Mouse (Mus musculus) heart, postnatal 0 days (tissue): ENCODE data around the gene Tbc1d2b. TPM values are rescaled to one million over a fixed set of nuclear protein-coding genes. Genes with fewer than 3 reads are reported as not detected.

Experiments used
- ATAC-seq: fragments of 200-750 bp; cut with Nextera tagmentation; 2 replicates; pipeline ENCODE4 v1.8.0; 2017; ENCODE audit warnings: low read depth, moderate number of reproducible peaks, moderate library complexity; ENCODE audit not compliant: insufficient read depth
- DNase-seq: peaks from one replicate; pipeline ENCODE4 v3.0.0-alpha.2; 2016; ENCODE audit warnings: low spot score
- H3K27ac ChIP-seq: fragments of 300-500 bp; sonication (generic); 2 replicates; pipeline ENCODE4 v1.5.1; 2014; ENCODE audit warnings: low read depth, mild to moderate bottlenecking
- H3K27me3 ChIP-seq: fragments of 300-500 bp; sonication (generic); 2 replicates; pipeline ENCODE4 v1.6.1; 2014; ENCODE audit warnings: low read length, mixed read lengths; ENCODE audit not compliant: control insufficient read depth, insufficient read depth
- H3K36me3 ChIP-seq: fragments of 300-500 bp; sonication (generic); replicated peaks from 2 replicates; pipeline ENCODE4 v1.6.1; 2014; ENCODE audit warnings: low read length, mixed read lengths; ENCODE audit not compliant: control insufficient read depth, insufficient read depth
- H3K4me1 ChIP-seq: fragments of 300-500 bp; sonication (generic); 2 replicates; pipeline ENCODE4 v1.6.1; 2014; ENCODE audit warnings: antibody characterized with exemption; ENCODE audit not compliant: control insufficient read depth, insufficient read depth
- H3K4me2 ChIP-seq: fragments of 300-500 bp; sonication (generic); 2 replicates; pipeline ENCODE4 v1.6.1; 2014; ENCODE audit warnings: low read depth, mild to moderate bottlenecking, low read length, moderate library complexity
- H3K4me3 ChIP-seq: fragments of 300-500 bp; sonication (generic); 2 replicates; pipeline ENCODE4 v1.5.1; 2014; ENCODE audit warnings: low read depth, low read length
- H3K9ac ChIP-seq: fragments of 300-500 bp; sonication (generic); replicated peaks from 2 replicates; pipeline ENCODE4 v1.6.1; 2014; ENCODE audit warnings: low read depth, low read length, mixed read lengths
- H3K9me3 ChIP-seq: fragments of 300-500 bp; sonication (generic); replicated peaks from 2 replicates; pipeline ENCODE4 v1.6.1; 2016; ENCODE audit warnings: low read length; ENCODE audit not compliant: control insufficient read depth
- CTCF ChIP-seq: IDR thresholded peaks from 2 replicates; pipeline ENCODE4 v1.5.1; 2016; ENCODE audit warnings: antibody characterized with exemption, control low read depth, low read depth
- EP300 ChIP-seq: IDR thresholded peaks from 2 replicates; pipeline ENCODE4 v1.6.1; 2016; ENCODE audit warnings: antibody characterized with exemption, low read depth
- WGBS: fragments of 180-500 bp; shearing (Covaris S2); extraction: QIAGEN DNeasy Blood & Tissue Kit; methylation state at CpG from one replicate; pipeline ENCODE4 v1.1.7; 2014; 5-methylcytosine and 5-hydroxymethylcytosine counted together
- polyA plus RNA-seq: library from polyadenylated mRNA; unstranded; fragments of >200 nt; fragmentation: Nextera tagmentation; extraction: Ambion mirVana; gene quantifications from 2 replicates; pipeline ENCODE4 v1.2.1, GENCODE M21; 2015
- total RNA-seq: library from RNA; depleted of rRNA; stranded (reverse); fragments of >200 nt; gene quantifications from 2 replicates; pipeline ENCODE4 v1.2.3, GENCODE M21; 2014; ENCODE audit warnings: low replicate concordance

The Tbc1d2b gene
- total and polyA plus RNA-seq, 2 experiments from 2014 or later, result 2.9 to 24.7 TPM

- H3K36me3 ChIP-seq, result peaks cover 18% of the 10 kb centered on the region; the same call in 1 of the 2 replicates
- H3K4me2 ChIP-seq, result no peak overlapping the region
- H3K27me3 ChIP-seq, result no peaks in the 10 kb centered on the region
- H3K9ac ChIP-seq, result no peak overlapping the region
- WGBS, result 75% methylated on average over 15 of the region's 15 CpGs
- H3K9me3 ChIP-seq, result no peaks in the 10 kb centered on the region
- H3K4me3 ChIP-seq, result no peak overlapping the region
- TF ChIP-seq CTCF (no peak), EP300 (no peak)
- DNase-seq, result no peak
- 0 out of 2 replicates have a peak, but pooled peaks have one; percentile 16 for ATAC-seq
- H3K4me1 ChIP-seq, result peaks cover 13% of the 10 kb centered on the region; the same call in 1 of the 2 replicates
- no peak overlapping the region for H3K27ac ChIP-seq
Observed at GRCm38 (mm10) chr9:90244301-90245151, 26.1 kb downstream of the Tbc1d2b start.

GRCm38 (mm10) chr9:90242855-90243254 lies 27.7 kb downstream of the Tbc1d2b start:
- Histone ChIP-seq H3K4me2 (no peak overlapping the region), H3K4me1 (peaks cover 11% of the 10 kb centered on the region; the same call in 1 of the 2 replicates), H3K27ac (peak overlapping the region; percentile 41; the same call in 1 of the 2 replicates), H3K9me3 (no peaks in the 10 kb centered on the region), H3K4me3 (no peak overlapping the region), H3K27me3 (no peaks in the 10 kb centered on the region), H3K36me3 (peaks cover 22% of the 10 kb centered on the region; the same call in 1 of the 2 replicates), H3K9ac (no peak overlapping the region)
- WGBS, result 68% methylated on average over 7 of the region's 7 CpGs
- TF ChIP-seq EP300, result no peak
- no peak for TF ChIP-seq CTCF
- DNase-seq (no peak), ATAC-seq (no peak)

DNA sequence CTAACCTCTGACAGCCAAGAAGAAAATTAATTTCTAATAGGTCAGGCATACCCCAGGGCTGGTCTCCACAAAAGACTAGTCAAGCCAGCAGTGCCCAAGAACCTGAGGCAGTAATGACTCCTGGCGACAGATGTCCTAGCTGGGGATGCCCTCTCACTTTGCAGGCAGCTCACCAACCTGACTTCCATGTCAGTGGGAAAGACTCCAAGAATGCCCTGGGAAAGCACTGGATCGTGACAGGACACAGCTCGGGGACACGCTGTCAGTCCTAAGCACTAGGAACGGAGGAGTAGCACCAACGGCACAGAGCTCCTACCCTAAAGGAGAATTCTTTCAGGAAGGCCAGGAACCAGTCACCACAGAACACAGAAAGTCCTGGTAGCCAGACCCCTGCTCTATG lies 28.3 kb downstream of the Tbc1d2b start:
- Histone ChIP-seq H3K9me3 (no peaks in the 10 kb centered on the region), H3K4me1 (peaks cover 6% of the 10 kb centered on the region; the same call in 1 of the 2 replicates), H3K27me3 (no peaks in the 10 kb centered on the region), H3K4me2 (peak overlapping the region; percentile 11; the same call in 1 of the 2 replicates), H3K4me3 (no peak overlapping the region), H3K9ac (no peak overlapping the region), H3K36me3 (peaks cover 22% of the 10 kb centered on the region; the same call in 1 of the 2 replicates), H3K27ac (peak overlapping the region; percentile 41; the same call in 1 of the 2 replicates)
- no peak for TF ChIP-seq EP300
- TF ChIP-seq CTCF, result no peak
- ATAC-seq, result peak; percentile 35; the same call in 1 of the 2 replicates
- no peak for DNase-seq
- 39% methylated on average over 6 of the region's 6 CpGs for WGBS

- no peak for ATAC-seq
- Histone ChIP-seq H3K9ac (no peak overlapping the region), H3K9me3 (no peaks in the 10 kb centered on the region), H3K27me3 (no peaks in the 10 kb centered on the region), H3K27ac (no peak overlapping the region), H3K36me3 (peaks cover 22% of the 10 kb centered on the region; the same call in 1 of the 2 replicates), H3K4me3 (no peak overlapping the region), H3K4me2 (no peak overlapping the region), H3K4me1 (0 out of 2 replicates have a peak, but pooled peaks cover 3% of the 10 kb centered on the region)
- WGBS, result 75% methylated on average over 7 of the region's 7 CpGs
- DNase-seq, result no peak
- TF ChIP-seq CTCF (peak; percentile 40), EP300 (no peak)
Observed at GRCm38 (mm10) chr9:90241618-90242017, 29.0 kb downstream of the Tbc1d2b start.

DNA sequence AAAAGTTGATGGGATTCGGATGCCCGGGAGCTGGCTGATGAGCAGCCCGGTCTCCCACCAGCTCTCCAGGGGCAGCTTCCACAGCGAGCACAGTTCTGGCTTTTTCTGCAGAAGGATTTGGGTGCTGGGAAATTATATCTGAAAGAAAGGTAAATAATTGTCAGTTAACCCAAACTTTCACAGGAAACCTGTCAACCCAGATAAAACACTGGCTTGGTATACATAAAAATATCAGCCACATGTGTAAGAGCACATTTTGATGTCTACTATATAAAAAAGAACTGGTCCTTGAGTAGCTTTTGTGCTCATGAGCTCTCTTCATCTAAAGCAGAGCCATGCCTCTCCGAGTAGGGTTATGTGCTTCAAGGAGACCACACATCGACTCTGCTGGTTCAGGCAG lies 29.6 kb downstream of the Tbc1d2b start:
- no peak overlapping the region for H3K4me2 ChIP-seq
- peaks cover 22% of the 10 kb centered on the region; the same call in 1 of the 2 replicates for H3K36me3 ChIP-seq
- DNase-seq, result no peak
- no peak for TF ChIP-seq EP300
- TF ChIP-seq CTCF, result no peak
- 79% methylated on average over 6 of the region's 6 CpGs for WGBS
- H3K27ac ChIP-seq, result no peak overlapping the region
- H3K27me3 ChIP-seq, result no peaks in the 10 kb centered on the region
- ATAC-seq, result no peak
- 0 out of 2 replicates have a peak, but pooled peaks cover 3% of the 10 kb centered on the region for H3K4me1 ChIP-seq
- no peaks in the 10 kb centered on the region for H3K9me3 ChIP-seq
- H3K4me3 ChIP-seq, result no peak overlapping the region
- no peak overlapping the region for H3K9ac ChIP-seq
